Mouse (Mus musculus) hematopoietic stem cell, adult 5-6 weeks (primary cell): ENCODE measurements at regions not wholly inside any gene's neighbourhood (a gene's known extent, or its start where the extent isn't known, plus 50 kb on each side); places are given as distances from the start of the nearest gene placed in this dataset.
A peak's percentile ranks its signal among the peaks of the same experiment; 100 is the strongest.

Source experiments
- ATAC-seq, 2 experiments: fragments of 125-278 bp in 1 of 2; replicated peaks in 1 of 2; 2 replicates each; pipeline ENCODE4 v1.8.0; 2016 to 2017; ENCODE audit warnings: inconsistent platforms in 2 of 2, mild to moderate bottlenecking in 2 of 2, moderate number of reproducible peaks in 2 of 2, low read depth in 1 of 2, moderate TSS enrichment in 1 of 2; ENCODE audit not compliant: low FRiP score in 2 of 2, poor library complexity in 2 of 2, severe bottlenecking in 2 of 2, insufficient read depth in 1 of 2, low TSS enrichment in 1 of 2

DNA sequence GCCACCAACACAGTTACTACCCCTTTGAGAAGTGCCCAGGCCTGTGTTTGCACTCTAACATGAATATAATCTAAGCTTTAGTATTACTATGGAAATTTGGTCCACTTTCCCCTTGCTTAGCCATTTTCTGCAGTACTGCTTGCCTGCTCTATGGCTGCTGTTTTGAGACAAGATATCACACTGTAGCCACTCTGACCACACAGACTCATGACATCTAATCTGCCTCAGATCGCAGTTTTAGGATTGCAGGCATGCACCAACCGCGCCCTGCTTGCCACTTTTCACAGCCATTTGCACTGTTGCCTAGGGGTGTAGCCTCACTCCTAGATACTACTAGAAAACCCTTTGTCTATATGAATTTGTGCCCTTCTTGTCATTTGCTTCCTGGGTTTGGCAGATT lies 107.4 kb upstream of the Teddm2 start:
- ATAC-seq: peak in 1 of 2 experiments; percentile 9; a peak in 1 of 4 replicates

DNA sequence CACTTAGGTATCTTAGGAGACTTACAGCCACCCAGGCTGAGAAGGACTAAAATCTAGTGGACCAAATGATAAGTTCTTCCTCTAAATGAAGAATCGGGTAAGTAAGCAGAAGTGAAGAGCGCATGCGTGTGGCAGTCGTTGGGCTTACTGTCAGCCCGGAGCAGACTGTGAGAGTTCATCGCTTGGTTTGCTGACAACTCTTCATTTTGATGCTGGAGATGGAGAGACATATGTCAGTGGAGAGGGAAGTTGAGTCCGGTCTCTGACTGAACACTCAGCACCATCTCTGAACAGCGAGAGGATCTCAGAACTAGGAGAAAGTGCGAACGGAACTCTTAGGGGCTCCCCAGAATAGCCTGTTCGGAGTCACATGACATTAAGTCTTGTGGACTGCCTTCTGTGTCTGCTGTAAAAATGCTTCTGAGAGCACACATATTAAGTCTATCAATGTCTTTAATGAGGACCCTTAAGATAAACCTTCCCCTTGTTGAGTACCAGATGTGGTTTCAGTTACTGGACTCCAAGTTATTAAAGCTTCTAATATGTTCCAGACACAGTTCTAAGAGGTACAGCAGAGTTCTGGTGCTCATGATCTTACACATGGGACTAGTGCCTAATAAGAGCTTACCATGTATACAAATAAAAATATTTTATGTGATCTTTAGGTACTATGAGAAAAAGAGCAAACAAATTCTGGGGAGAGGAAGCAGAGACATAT lies 108.7 kb upstream of the Teddm2 start:
- ATAC-seq: no peak

DNA sequence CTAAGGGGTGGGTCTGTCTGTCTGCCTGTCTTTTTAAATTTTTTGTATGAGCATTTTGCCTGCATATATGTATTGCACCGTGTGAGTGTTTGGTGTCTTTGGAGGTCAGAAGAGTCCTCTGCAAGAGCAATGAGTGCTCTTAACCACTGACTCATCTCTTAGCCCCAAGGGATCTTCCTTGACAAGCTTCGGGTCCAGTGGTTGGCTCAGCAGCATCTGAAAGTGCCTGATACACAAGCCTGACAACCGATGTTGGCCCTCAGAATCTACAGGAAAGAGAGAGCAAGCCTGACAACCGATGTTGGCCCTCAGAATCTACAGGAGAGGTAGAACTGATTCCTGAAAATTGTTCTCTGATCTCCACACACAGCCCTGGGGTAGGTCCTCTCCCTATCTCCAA lies 110.7 kb upstream of the Teddm2 start:
- ATAC-seq: no peak

DNA sequence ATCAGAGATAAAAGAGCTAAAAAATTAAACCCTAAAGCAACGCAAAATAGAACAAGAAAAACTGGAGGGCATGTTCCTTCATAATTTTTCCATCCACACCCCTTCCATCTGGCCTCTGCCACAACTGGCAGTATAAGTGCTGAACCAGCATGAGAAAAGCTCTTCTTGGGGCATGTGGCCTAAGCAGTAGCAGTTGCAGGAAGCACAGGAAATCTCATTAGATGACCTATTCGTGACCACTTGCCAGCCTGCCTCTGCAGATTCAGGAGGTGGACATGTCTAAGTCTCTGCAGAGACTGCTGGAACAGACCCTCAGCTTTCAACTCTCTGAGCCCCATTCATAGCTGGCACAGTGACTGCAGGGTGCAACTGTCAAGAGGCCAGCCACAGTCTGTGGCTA lies 116.5 kb upstream of the Teddm2 start:
- ATAC-seq: no peak

DNA sequence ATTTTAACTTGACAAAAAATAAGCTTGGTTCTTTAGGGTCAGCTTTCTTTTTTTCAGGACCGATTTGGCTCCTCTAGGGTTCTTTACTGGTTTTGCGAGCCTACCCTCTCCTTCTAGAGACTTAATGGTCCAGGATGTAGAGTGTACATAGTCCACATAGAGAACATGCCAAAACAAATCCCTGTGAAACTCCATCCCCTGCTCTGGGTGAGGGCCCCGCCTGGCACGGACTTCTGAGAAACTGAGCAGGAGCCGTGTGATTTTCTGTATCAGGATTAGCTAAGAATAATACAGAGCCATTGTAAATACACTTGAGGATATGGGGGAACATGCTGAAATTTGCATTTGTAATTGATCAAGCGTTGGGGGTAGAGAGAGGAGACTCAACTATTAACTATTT lies 118.2 kb upstream of the Teddm2 start:
- no peak for ATAC-seq

DNA sequence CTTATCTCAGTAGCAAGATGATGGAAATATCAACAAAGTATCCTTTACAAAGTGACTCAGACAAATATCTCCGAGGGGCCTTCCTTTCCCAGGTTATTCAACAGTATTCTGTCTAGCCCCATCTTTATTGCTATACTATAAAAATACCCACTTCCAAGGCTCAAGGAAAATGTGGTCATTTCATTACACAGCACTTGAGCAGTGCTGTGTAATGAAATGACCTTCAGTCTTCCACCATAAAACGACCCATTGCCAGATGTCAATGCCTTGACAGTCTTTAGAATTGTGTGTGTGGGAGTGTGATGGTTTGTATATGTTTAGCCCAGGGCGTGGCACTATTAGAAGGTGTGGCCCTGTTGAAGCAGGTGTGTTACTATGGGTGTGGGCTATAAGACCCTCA lies 124.3 kb upstream of the Teddm2 start:
- ATAC-seq: no peak

DNA sequence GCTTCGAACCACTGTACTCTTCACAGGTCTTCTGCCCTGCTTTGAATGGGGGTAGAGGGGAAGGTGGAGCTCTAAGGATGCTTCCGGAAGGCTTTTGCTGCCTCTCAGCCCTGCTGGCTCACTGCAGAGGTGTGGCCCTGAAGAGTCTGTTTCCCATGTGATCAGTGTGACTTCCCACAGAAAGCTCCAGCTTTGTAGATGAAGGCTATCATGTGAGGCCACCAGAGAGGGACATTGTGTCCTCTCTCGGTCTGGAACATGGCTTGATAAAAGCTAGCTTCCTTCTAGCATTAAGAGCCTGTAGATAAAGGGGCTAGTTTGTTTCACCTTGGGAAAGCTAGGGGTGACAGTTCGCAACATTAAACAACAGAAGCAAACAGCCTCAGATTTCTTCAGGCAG lies 127.3 kb upstream of the Teddm2 start:
- ATAC-seq: no peak

DNA sequence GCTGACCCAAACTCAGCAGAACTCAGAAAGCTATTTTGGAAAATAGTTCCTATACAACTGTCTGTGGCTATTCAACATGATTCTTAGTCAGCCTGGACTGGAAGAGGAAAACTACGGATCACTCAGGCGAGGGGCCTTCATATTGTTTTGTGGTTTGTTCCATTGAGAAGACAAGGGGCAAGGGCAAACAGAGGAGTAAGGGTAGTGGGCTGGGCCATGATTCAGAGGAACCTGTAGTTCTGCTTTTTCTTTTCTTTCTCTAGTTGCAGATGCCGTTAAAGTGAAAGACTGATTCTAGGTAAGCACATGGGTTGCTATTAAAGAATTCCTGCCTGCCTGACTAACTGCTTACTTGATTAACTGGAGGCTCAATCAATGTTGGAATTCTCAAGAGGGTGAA lies 129.8 kb upstream of the Teddm2 start:
- ATAC-seq: peak; percentile 30 to 33; a peak in 2 of 4 replicates

DNA sequence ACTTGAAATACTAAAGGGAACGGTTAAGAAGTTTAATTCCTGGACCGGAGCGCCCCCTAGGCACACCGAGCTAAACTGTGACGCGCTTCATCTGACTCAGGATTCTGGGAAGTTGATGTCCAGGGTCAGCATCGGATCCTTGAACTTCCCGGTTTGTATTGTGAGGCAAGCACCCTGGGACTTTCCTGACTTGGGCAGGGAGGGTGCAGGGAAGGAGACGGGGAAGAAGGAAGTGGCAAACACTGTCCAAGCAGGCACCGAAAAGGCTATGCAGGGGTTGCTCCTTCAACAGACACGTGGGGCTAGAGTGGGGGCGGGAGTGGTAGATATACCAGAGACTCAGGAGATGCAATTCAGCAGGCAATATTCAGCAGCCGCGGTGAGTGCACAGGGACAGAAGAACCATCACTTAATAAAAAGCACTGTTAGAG lies 132.7 kb upstream of the Teddm2 start:
- ATAC-seq: 0 out of 4 replicates have a peak, but pooled peaks of 1 of the 2 experiments have one; percentile 29

DNA sequence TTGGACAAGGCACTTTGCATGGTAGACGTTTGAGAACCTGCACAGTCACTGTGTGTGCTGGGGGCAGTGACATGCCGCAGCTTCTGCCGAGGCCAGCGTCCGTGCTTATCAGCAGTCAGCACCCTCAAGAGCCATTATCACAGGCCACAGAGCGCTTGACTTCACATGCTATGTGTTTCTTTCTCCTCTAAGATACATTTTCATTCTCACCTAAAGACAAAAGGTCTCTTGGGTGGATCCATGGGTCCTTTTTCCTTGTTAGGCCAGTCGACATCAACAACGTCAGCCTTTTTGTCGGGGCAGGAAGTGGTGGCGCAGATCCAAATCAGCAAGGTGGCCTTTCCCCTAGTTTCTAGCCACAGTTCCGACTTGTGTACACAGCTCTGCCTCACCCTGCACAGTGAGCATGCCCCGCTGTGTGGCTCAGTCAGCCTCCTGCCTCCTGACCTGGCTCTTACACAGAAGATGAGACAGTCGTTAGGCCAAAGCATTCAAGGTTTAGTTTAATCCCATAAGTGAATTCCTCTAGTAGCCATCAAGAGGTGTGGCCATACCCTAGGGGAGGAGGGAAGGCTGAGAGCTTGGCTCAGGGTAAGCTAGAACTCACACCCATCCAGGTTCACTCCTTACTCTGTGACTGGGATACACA lies 134.1 kb upstream of the Teddm2 start:
- peak; percentile 79 to 80 for ATAC-seq

DNA sequence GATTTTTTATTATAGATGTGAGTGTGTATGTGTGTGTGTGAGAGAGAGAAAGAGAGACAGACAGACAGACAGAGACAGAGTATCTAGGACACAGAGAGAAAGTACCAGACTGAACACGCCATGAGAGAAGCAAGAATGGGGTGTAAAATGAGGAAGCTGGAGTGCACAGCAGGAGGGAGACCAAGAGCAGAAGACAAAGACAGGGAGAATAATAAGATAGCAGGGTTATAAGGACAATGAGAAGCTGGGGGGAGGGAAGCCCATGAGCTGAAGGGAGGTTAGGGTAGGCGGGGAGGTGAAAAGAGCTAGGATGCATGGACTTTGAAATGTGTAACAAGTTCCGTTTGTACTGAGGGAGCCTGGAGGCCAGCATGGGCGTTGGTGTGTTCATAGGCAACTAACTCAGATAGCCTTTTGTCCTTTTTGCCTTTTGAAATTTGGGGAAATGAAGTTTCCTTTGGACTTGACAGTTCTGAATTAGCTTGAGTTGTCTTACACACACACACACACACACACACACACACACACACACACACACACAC lies 136.8 kb upstream of the Teddm2 start:
- no peak for ATAC-seq

DNA sequence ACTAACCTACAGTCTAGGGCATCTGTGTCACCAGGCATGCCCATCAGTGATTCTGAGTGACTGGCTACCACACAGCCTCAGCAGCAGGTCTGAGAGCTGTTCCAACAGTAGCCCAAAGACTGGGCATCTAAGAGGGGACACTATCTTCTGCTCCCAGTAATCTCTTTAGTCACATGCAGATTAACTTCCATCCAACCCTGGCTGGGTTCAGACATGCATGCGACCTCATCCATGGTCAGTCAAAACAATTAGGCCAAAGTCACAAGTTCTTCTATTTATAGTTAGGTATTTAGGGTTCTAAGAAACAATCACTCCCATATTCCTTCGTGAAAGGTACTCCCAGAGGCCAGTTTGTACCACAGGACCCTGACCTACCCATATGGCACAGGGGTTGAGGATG lies 138.2 kb upstream of the Teddm2 start:
- ATAC-seq: no peak

DNA sequence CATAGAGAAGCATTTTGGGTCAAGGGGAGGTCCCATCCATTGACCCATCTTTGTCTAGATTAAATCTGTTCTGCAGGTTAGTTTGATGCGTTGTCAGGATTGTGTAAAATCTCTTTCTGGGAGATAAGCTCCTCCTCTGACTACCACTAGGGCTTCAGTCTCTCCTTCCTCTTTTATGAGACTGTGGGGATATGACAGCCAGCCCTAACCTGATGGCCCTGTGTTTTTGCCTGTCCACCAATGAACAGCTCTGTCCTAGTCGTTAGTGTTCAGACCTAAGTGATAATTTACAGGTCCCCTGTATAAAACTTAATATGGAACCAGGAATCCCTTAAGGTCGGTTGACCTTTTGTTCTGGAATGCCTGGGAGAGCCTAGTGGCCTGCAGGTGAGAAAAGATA lies 140.9 kb upstream of the Teddm2 start:
- ATAC-seq: no peak

DNA sequence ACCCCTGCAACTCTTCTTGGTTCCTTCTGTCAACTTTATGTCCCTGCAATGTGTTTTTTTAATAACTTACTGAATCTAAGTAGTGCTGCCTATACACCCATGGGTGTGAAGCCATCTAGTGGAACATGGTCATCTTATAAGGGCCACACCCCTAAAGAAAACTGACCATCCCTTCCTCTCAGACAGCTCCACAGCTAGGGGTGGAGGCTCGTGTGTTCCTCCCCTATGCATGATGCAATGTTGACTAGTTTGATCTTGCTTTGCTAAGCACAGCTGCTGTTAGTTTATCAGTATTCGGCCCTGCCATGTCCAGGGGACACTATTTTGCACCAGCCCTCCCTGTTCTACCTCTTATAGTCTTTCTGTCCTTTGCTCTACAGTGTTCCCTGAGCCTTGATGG lies 142.9 kb upstream of the Teddm2 start:
- no peak for ATAC-seq

DNA sequence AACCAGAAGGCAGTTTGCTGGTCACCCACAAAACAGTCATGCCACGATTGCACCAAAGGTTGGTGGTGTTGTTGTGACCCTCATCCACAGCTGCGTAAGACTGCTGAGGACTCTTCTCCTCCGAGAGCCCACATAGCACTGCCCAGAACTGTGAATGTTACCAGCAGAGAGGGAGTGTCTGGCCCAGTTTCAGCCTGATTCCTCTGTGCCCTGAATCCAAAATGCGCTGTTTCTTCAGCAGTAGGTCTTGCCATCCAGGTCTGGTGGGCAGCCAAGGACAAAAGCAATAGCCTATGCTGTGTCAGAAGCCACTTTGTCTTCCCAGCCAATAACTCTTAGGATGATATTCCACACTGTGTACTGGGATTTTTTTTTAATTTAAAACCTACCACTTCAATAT lies 144.7 kb upstream of the Teddm2 start:
- no peak for ATAC-seq

DNA sequence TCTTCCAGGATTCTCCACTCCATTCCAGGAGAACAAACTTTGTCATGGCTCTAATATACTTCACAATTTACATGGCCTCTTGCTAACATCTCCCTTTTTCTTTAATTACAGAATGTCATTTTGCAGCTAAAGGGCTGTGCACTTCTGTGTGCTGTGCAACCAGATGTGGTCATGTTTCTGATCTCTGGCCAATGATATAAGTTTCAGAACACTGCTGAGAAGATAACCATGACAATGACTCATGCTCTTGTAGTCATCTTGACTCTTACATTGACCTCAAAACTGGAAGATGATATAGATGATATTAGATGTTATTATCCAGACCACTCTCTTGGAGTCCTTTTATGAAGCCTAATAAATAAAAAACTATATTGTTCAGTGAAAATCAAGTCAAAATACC lies 145.9 kb upstream of the Teddm2 start:
- no peak for ATAC-seq

DNA sequence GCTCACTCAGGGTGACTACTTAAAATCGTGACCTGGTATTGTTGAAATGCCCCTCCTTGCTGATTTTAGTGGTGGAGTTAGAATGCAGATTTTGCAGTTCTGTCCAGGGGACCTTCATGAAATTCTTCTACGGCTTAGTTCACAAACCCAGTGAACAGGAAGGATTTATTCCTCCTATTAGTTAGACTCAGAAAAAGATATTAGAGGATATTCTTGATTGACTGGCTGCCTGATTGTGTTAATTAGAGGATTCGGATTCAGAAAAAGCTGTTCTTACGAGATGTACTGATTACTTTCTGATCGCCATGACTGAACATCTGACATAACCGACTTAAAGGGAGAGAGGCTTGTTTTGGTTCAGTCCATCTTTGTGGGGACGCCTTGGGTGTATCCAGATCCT lies 147.3 kb upstream of the Zfp648 start:
- ATAC-seq: no peak

DNA sequence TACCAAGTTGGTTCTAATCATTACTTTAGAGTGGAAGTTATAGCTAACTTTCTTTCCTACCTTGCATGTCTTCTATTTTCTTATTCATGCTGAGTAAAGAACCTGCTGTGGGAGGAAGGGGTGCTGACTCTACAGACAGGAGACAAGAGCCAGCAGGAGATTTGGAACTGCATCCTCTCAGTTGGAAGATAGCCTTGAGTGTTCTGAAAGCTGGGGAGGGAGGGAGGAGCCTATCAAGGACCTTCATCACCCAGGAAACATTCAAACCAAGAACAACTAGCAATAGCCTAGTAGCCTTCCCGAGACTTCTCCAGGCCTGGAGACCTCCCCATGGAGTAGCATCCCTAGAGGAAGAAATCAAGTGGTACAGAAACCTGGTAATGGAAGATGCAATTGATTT lies 146.1 kb upstream of the Zfp648 start:
- no peak for ATAC-seq

DNA sequence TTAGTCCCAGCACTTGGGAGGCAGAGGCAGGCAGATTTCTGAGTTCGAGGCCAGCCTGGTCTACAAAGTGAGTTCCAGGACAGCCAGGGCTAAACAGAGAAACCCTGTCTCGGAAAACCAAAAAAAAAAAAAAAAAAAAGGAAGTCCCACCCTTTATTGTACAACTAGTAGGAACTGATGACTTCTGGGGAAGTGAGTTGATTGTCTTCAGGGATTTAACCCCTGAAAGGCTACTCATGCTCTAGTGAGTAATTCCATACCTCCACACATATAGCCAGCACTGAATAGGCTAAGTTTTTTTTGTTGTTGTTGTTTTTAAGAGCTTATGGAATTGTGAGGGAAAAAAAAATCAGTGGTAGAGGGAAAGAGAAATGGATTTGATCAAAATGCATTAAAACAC lies 139.6 kb upstream of the Zfp648 start:
- ATAC-seq: peak in 1 of 2 experiments; percentile 58; a peak in 1 of 4 replicates
